Mouse (Mus musculus) forebrain, embryonic 14.5 days (tissue): ENCODE data around the gene Ank2. TPM values are rescaled to one million over a fixed set of nuclear protein-coding genes. Genes with fewer than 3 reads are reported as not detected.

Experiments
- ATAC-seq: fragments of 200-750 bp; cut with Nextera tagmentation; 2 replicates; pipeline ENCODE4 v1.8.0; 2017; ENCODE audit warnings: mild to moderate bottlenecking, moderate library complexity
- DNase-seq: peaks from one replicate; pipeline ENCODE4 v3.0.0-alpha.2; 2015; ENCODE audit warnings: low spot score
- H3K27ac ChIP-seq: fragments of 300-500 bp; sonication (generic); 2 replicates; pipeline ENCODE4 v1.5.1; 2014; ENCODE audit warnings: low read depth, mild to moderate bottlenecking, control low read depth, low read length, moderate library complexity
- H3K27me3 ChIP-seq: fragments of 300-500 bp; sonication (generic); replicated peaks from 2 replicates; pipeline ENCODE4 v1.6.1; 2014; ENCODE audit warnings: low read length, control low read depth, mixed read lengths; ENCODE audit not compliant: control insufficient read depth, insufficient read depth
- H3K36me3 ChIP-seq: fragments of 300-500 bp; sonication (generic); 2 replicates; pipeline ENCODE4 v1.6.1; 2014; ENCODE audit warnings: low read length, control low read depth; ENCODE audit not compliant: control insufficient read depth, insufficient read depth
- H3K4me1 ChIP-seq: fragments of 300-500 bp; sonication (generic); 2 replicates; pipeline ENCODE4 v1.6.1; 2014; ENCODE audit warnings: antibody characterized with exemption, low read length, control low read depth; ENCODE audit not compliant: control insufficient read depth, insufficient read depth
- H3K4me2 ChIP-seq: fragments of 300-500 bp; sonication (generic); 2 replicates; pipeline ENCODE4 v1.6.1; 2014; ENCODE audit warnings: mild to moderate bottlenecking, control low read depth, low read length
- H3K4me3 ChIP-seq: fragments of 300-500 bp; sonication (generic); 2 replicates; pipeline ENCODE4 v1.5.1; 2014; ENCODE audit warnings: low read depth, low read length, control low read depth
- H3K9ac ChIP-seq: fragments of 300-500 bp; sonication (generic); 2 replicates; pipeline ENCODE4 v1.6.1; 2014; ENCODE audit warnings: mild to moderate bottlenecking, low read length, control low read depth, moderate library complexity
- H3K9me3 ChIP-seq: fragments of 300-500 bp; sonication (generic); replicated peaks from 2 replicates; pipeline ENCODE4 v1.6.1; 2016; ENCODE audit warnings: low read length, control low read depth, mixed read lengths; ENCODE audit not compliant: control insufficient read depth
- WGBS: fragments of 180-500 bp; shearing (Covaris S2); extraction: QIAGEN DNeasy Blood & Tissue Kit; methylation state at CpG from one replicate; pipeline ENCODE4 v1.1.7; 2014; 5-methylcytosine and 5-hydroxymethylcytosine counted together
- polyA plus RNA-seq: library from polyadenylated mRNA; unstranded; fragments of >200 nt; fragmentation: Nextera tagmentation; extraction: Ambion mirVana; gene quantifications from 2 replicates; pipeline ENCODE4 v1.2.1, GENCODE M21; 2014

The Ank2 gene
- polyA plus RNA-seq, 1 experiment from 2014 or later, result 61.8 TPM

- no peaks in the 10 kb centered on the region for H3K27me3 ChIP-seq
- DNase-seq (no peak), ATAC-seq (no peak)
- no peak overlapping the region for H3K27ac ChIP-seq
- H3K9me3 ChIP-seq, result no peaks in the 10 kb centered on the region
- no peak overlapping the region for H3K4me2 ChIP-seq
- H3K4me3 ChIP-seq, result no peak overlapping the region
- no peaks in the 10 kb centered on the region for H3K36me3 ChIP-seq
- H3K9ac ChIP-seq, result no peak overlapping the region
- no peaks in the 10 kb centered on the region for H3K4me1 ChIP-seq
Observed at GRCm38 (mm10) chr3:127248611-127249010, 250.5 kb downstream of the Ank2 start.

GRCm38 (mm10) chr3:127246989-127247708 is 252.0 kb downstream of the Ank2 start:
- Histone ChIP-seq H3K4me2 (no peak overlapping the region), H3K4me3 (no peak overlapping the region), H3K27ac (no peak overlapping the region), H3K4me1 (no peaks in the 10 kb centered on the region), H3K27me3 (no peaks in the 10 kb centered on the region), H3K9ac (no peak overlapping the region), H3K36me3 (no peaks in the 10 kb centered on the region), H3K9me3 (no peaks in the 10 kb centered on the region)
- DNase-seq (no peak), ATAC-seq (no peak)
- 87% methylated on average over 11 of the region's 11 CpGs for WGBS

- DNase-seq (peak; percentile 56), ATAC-seq (peak; percentile 79)
- Histone ChIP-seq H3K36me3 (no peaks in the 10 kb centered on the region), H3K27ac (no peak overlapping the region), H3K4me1 (no peaks in the 10 kb centered on the region), H3K9ac (no peak overlapping the region; the same call in 1 of the 2 replicates), H3K27me3 (no peaks in the 10 kb centered on the region), H3K9me3 (no peaks in the 10 kb centered on the region), H3K4me2 (no peak overlapping the region), H3K4me3 (no peak overlapping the region)
- WGBS, result 62% methylated on average over 10 of the region's 10 CpGs
Observed at GRCm38 (mm10) chr3:127243928-127244642, 255.1 kb downstream of the Ank2 start.

- Histone ChIP-seq H3K27ac (no peak overlapping the region), H3K4me2 (no peak overlapping the region), H3K4me1 (no peaks in the 10 kb centered on the region), H3K27me3 (no peaks in the 10 kb centered on the region), H3K36me3 (no peaks in the 10 kb centered on the region), H3K9me3 (no peaks in the 10 kb centered on the region), H3K9ac (no peak overlapping the region), H3K4me3 (no peak overlapping the region)
- ATAC-seq (no peak), DNase-seq (no peak)
- WGBS, result 91% methylated on average over 11 of the region's 11 CpGs
Observed at GRCm38 (mm10) chr3:127242234-127242810, 256.8 kb downstream of the Ank2 start.

GRCm38 (mm10) chr3:127235271-127235670 is 263.9 kb downstream of the Ank2 start:
- Histone ChIP-seq H3K9ac (no peak overlapping the region), H3K4me3 (no peak overlapping the region), H3K4me2 (no peak overlapping the region), H3K9me3 (no peaks in the 10 kb centered on the region), H3K4me1 (no peaks in the 10 kb centered on the region), H3K27me3 (no peaks in the 10 kb centered on the region), H3K36me3 (no peaks in the 10 kb centered on the region), H3K27ac (no peak overlapping the region)
- WGBS, result 75% methylated on average over 5 of the region's 5 CpGs
- ATAC-seq (no peak), DNase-seq (no peak)

GRCm38 (mm10) chr3:127225799-127226730 is 273.1 kb downstream of the Ank2 start:
- Histone ChIP-seq H3K27ac (peak overlapping the region; percentile 86), H3K4me3 (peak overlapping the region; percentile 43), H3K36me3 (no peaks in the 10 kb centered on the region), H3K9ac (peak overlapping the region; percentile 66), H3K4me2 (peak overlapping the region; percentile 57), H3K4me1 (peaks cover 11% of the 10 kb centered on the region), H3K9me3 (no peaks in the 10 kb centered on the region), H3K27me3 (no peaks in the 10 kb centered on the region)
- 3% methylated on average over 26 of the region's 26 CpGs for WGBS
- ATAC-seq (peak; percentile 93), DNase-seq (peak; percentile 93)

GRCm38 (mm10) chr3:127225167-127225798 is 273.9 kb downstream of the Ank2 start:
- Histone ChIP-seq H3K27ac (peak overlapping the region; percentile 86), H3K9ac (peak overlapping the region; percentile 66), H3K9me3 (no peaks in the 10 kb centered on the region), H3K4me3 (peak overlapping the region; percentile 43), H3K4me1 (peaks cover 11% of the 10 kb centered on the region), H3K27me3 (no peaks in the 10 kb centered on the region), H3K4me2 (peak overlapping the region; percentile 57), H3K36me3 (no peaks in the 10 kb centered on the region)
- ATAC-seq, result peak; percentile 69
- DNase-seq, result peak; percentile 57
- WGBS, result 4% methylated on average over 16 of the region's 16 CpGs
